Mouse (Mus musculus): ENCODE results near the gene Sod2.
"Not testable (repeated sequence)": the region's sequence is repeated elsewhere in the genome, so short reads cannot be mapped to it uniquely, and the experiment has no call there.

GRCm38 (mm10) chr17:13002243-13002642 is 4.4 kb upstream of the Sod2 start:
- TF ChIP-seq POLR2A (IDR thresholded peaks at IDR 0.05; ENCODE audit: borderline replicate concordance, extremely low read depth, insufficient read depth, insufficient read length, poor library complexity, severe bottlenecking); CTCF (IDR thresholded peaks at IDR 0.05; ENCODE audit: borderline replicate concordance, extremely low read depth, insufficient read depth, insufficient read length): not testable (repeated sequence)
